Mouse (Mus musculus): ENCODE measurements around the gene Fgfr2.
"Not testable (repeated sequence)": the region's sequence is repeated elsewhere in the genome, so short reads cannot be mapped to it uniquely, and the experiment has no call there.

The Fgfr2 gene

GRCm38 (mm10) chr7:131244993-131245392 is 1878.2 kb downstream of the Fgfr2 start:
- in situ Hi-C loops (cut with MboI; ENCODE audit: unreplicated experiment in 2 of 2): no loop called here

GRCm38 (mm10) chr7:131236091-131236490 is 1887.1 kb downstream of the Fgfr2 start:
- in situ Hi-C loops (cut with MboI; ENCODE audit: unreplicated experiment in 2 of 2): no loop called here

GRCm38 (mm10) chr7:131223086-131223485 is 1900.1 kb downstream of the Fgfr2 start:
- in situ Hi-C loops (cut with MboI; ENCODE audit: unreplicated experiment in 2 of 2): no loop called here

- in situ Hi-C loops (cut with MboI; ENCODE audit: unreplicated experiment in 2 of 2): no loop called here
Observed at GRCm38 (mm10) chr7:131187996-131188395, 1935.2 kb downstream of the Fgfr2 start.

- in situ Hi-C loops (cut with MboI; ENCODE audit: unreplicated experiment in 2 of 2): no loop called here
Observed at GRCm38 (mm10) chr7:131187047-131187446, 1936.1 kb downstream of the Fgfr2 start.

GRCm38 (mm10) chr7:131184339-131184738 is 1938.8 kb downstream of the Fgfr2 start:
- in situ Hi-C loops (cut with MboI; ENCODE audit: unreplicated experiment in 2 of 2): no loop called here

GRCm38 (mm10) chr7:131182685-131183084 is 1940.5 kb downstream of the Fgfr2 start:
- in situ Hi-C loops (cut with MboI; ENCODE audit: unreplicated experiment in 2 of 2): no loop called here

- in situ Hi-C loops (cut with MboI; ENCODE audit: unreplicated experiment in 2 of 2): no loop called here
Observed at GRCm38 (mm10) chr7:131174121-131174520, 1949.0 kb downstream of the Fgfr2 start, which contains the start of gene 5430419D17Rik. Gene 5430419D17Rik (plus strand): TSS chr7:131174402.

- in situ Hi-C loops (cut with MboI; ENCODE audit: unreplicated experiment in 2 of 2): no loop called here
Observed at GRCm38 (mm10) chr7:131169099-131169498, 1954.1 kb downstream of the Fgfr2 start.

- in situ Hi-C loops (cut with MboI; ENCODE audit: unreplicated experiment in 2 of 2): no loop called here
Observed at GRCm38 (mm10) chr7:131167771-131168170, 1955.4 kb downstream of the Fgfr2 start.

- in situ Hi-C loops (cut with MboI; ENCODE audit: unreplicated experiment in 2 of 2): no loop called here
Observed at GRCm38 (mm10) chr7:131162251-131162650, 1960.9 kb downstream of the Fgfr2 start.

GRCm38 (mm10) chr7:131153044-131153443 is 1970.1 kb downstream of the Fgfr2 start:
- in situ Hi-C loops (cut with MboI; ENCODE audit: unreplicated experiment in 2 of 2): no loop called here

- in situ Hi-C loops (cut with MboI; ENCODE audit: unreplicated experiment in 2 of 2): no loop called here
Observed at GRCm38 (mm10) chr7:131150179-131150578, 1973.0 kb downstream of the Fgfr2 start.

- in situ Hi-C loops (cut with MboI; ENCODE audit: unreplicated experiment in 2 of 2): no loop called here
Observed at GRCm38 (mm10) chr7:131146214-131146613, 1976.9 kb downstream of the Fgfr2 start, which contains the start of gene 4933402N03Rik. Gene 4933402N03Rik (minus strand): TSS chr7:131146314.

- in situ Hi-C loops (cut with MboI; ENCODE audit: unreplicated experiment in 2 of 2): no loop called here
Observed at GRCm38 (mm10) chr7:131133181-131133580, 1990.0 kb downstream of the Fgfr2 start.

- in situ Hi-C loops (cut with MboI; ENCODE audit: unreplicated experiment in 2 of 2): no loop called here
Observed at GRCm38 (mm10) chr7:131130021-131130420, 1993.1 kb downstream of the Fgfr2 start.

GRCm38 (mm10) chr7:131122210-131122807 is 2000.8 kb downstream of the Fgfr2 start:
- in situ Hi-C loops (cut with MboI; ENCODE audit: unreplicated experiment in 2 of 2): loop anchor here (25.0 kb wide), 2 partner anchors 415 to 765 kb away; partner anchors contain the start of genes Hmx2 (in 1 of the 2) and Hmx3 (in 1 of the 2)

- in situ Hi-C loops (cut with MboI; ENCODE audit: unreplicated experiment in 2 of 2): loop anchor here (5.0 to 25.0 kb wide), 3 partner anchors 423 to 773 kb away; partner anchors contain the start of genes Hmx2 (in 1 of the 2) and Hmx3 (in 1 of the 2)
Observed at GRCm38 (mm10) chr7:131114434-131114833, 2008.7 kb downstream of the Fgfr2 start.

- in situ Hi-C loops (cut with MboI; ENCODE audit: unreplicated experiment in 2 of 2): loop anchor here (5.0 to 25.0 kb wide), 3 partner anchors 424 to 774 kb away; partner anchors contain the start of genes Hmx2 (in 1 of the 2) and Hmx3 (in 1 of the 2)
Observed at GRCm38 (mm10) chr7:131113676-131114075, 2009.5 kb downstream of the Fgfr2 start.

GRCm38 (mm10) chr7:131112486-131112885 is 2010.7 kb downstream of the Fgfr2 start:
- in situ Hi-C loops (cut with MboI; ENCODE audit: unreplicated experiment in 2 of 2): loop anchor here (5.0 to 25.0 kb wide), 3 partner anchors 425 to 775 kb away; partner anchors contain the start of genes Hmx2 (in 1 of the 2) and Hmx3 (in 1 of the 2)

- in situ Hi-C loops (cut with MboI; ENCODE audit: unreplicated experiment in 2 of 2): not testable (repeated sequence)
Observed at GRCm38 (mm10) chr7:131082403-131082802, 2040.7 kb downstream of the Fgfr2 start.

- in situ Hi-C loops (cut with MboI; ENCODE audit: unreplicated experiment in 2 of 2): loop anchor here in 1 of 2 experiments (10.0 kb wide), 1 partner anchor 301 kb away; the partner anchor contains the start of gene Btbd16
Observed at GRCm38 (mm10) chr7:131075956-131076355, 2047.2 kb downstream of the Fgfr2 start.
